Mouse (Mus musculus): ENCODE data around the gene Lingo3. TPM values are rescaled to one million over a fixed set of nuclear protein-coding genes. Genes with fewer than 3 reads are reported as not detected.

The Lingo3 gene
- polyA plus RNA-seq, 1 experiment from 2014 or later: 16.9 TPM

DNA sequence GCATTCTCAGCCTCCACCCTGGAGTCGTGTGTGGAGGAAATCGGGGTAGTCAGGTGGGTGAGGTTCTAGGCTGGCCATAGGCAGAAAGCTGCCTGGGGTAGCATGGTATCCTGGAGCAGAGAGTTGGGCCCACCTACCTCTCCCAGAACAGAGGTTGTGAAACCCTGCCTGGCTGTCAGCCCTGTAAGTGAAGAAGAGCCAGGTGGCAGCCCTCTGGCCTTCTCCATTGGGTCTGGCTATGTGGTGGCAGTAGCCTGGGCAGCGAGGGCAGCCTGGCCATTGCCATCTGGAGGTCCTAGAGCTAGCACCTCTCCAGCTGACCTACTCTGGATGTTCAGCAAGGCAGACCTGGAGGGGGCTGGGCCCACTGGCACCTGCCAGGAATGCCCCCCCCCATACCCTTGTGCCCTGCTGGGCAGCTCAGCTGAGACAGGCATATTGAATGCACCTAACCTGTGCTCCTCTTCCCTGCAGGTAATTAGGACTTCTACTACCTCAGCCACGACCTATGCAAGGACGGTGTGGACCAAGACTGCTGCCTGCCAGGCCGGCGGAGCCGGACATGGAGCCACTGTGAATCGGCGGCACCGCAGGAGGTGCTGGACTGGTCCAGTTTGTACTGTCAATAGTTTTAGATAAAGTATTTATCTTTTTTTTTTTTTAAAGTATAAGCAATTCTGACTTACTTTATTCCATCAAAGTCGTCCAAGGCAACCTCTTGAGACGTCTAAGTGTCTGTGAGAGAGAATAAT is 50.6 kb downstream of the Lingo3 start:
- H3K36me3 ChIP-seq (ENCODE audit: control insufficient read depth, insufficient read depth, low read length): peaks cover 41% of the 10 kb centered on the region
- no peaks in the 10 kb centered on the region for H3K9me3 ChIP-seq (replicated peaks; ENCODE audit: control insufficient read depth, low read length, poor library complexity, severe bottlenecking)
- H3K4me2 ChIP-seq (ENCODE audit: low read length): no peak overlapping the region
- H3K4me1 ChIP-seq (ENCODE audit: control insufficient read depth, insufficient read depth, low read length): peaks cover 11% of the 10 kb centered on the region
- H3K9ac ChIP-seq (ENCODE audit: low read depth, low read length): no peak overlapping the region
- H3K27ac ChIP-seq (ENCODE audit: low read length): no peak overlapping the region
- ATAC-seq: no peak
- WGBS: 89% methylated on average over 13 of the region's 13 CpGs
- no peak overlapping the region for H3K4me3 ChIP-seq (ENCODE audit: low read depth, low read length)
- no peaks in the 10 kb centered on the region for H3K27me3 ChIP-seq (ENCODE audit: control insufficient read depth, insufficient read depth, low read depth, low read length)

DNA sequence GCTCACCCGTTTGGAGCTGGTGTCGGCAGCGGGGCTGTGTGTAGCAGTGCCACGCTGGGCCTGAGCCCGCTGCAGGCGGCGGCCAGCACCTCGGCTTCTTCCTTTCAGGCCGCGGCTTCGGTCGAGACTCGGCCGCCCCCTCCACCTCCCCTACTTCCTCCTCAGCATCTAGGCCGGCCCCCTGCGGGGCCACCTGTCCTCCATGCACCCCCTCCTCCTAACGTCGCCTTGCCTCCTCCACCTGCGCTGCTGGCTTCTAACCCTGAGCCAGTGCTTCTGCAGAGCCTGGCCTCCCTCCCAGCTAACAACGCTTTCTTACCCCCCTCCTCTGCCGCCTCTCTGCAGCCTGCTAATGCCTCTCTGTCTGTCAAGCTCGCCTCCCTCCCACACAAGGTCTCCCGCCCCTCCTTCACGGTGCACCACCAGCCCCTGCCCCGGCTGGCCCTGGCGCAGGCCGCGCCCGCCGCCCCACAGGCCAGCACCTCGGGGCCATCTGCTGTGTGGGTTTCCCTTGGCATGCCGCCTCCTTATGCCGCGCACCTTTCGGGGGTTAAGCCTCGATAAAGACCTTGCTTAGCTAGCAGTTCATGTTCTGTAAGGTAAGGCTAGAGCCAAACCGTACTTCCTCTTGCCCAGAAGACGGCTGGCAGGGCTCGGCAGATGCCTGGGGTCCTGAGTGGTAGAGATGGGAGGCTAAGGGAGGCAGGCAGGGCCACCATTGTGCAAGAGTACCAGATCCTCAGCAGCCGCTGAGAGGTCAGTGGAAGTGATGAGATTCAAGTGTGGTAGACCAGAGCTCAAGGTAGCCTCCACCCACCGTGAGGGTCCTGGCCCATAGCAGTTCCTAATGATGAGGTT is 51.4 kb downstream of the Lingo3 start:
- Histone ChIP-seq H3K27ac (ENCODE audit: low read length) (no peak overlapping the region), H3K9ac (ENCODE audit: low read depth, low read length) (no peak overlapping the region), H3K36me3 (ENCODE audit: control insufficient read depth, insufficient read depth, low read length) (peaks cover 48% of the 10 kb centered on the region), H3K9me3 (replicated peaks; ENCODE audit: control insufficient read depth, low read length, poor library complexity, severe bottlenecking) (no peaks in the 10 kb centered on the region), H3K4me2 (ENCODE audit: low read length) (no peak overlapping the region), H3K4me3 (ENCODE audit: low read depth, low read length) (no peak overlapping the region), H3K4me1 (ENCODE audit: control insufficient read depth, insufficient read depth, low read length) (peaks cover 11% of the 10 kb centered on the region), H3K27me3 (ENCODE audit: control insufficient read depth, insufficient read depth, low read depth, low read length) (no peaks in the 10 kb centered on the region)
- no peak for ATAC-seq
- WGBS: 73% methylated on average over 41 of the region's 41 CpGs

GRCm38 (mm10) chr10:80791476-80792174 is 52.2 kb downstream of the Lingo3 start:
- Histone ChIP-seq H3K36me3 (ENCODE audit: control insufficient read depth, insufficient read depth, low read length) (peaks cover 55% of the 10 kb centered on the region), H3K9ac (ENCODE audit: low read depth, low read length) (no peak overlapping the region), H3K27me3 (ENCODE audit: control insufficient read depth, insufficient read depth, low read depth, low read length) (no peaks in the 10 kb centered on the region), H3K4me2 (ENCODE audit: low read length) (no peak overlapping the region), H3K4me1 (ENCODE audit: control insufficient read depth, insufficient read depth, low read length) (peaks cover 4% of the 10 kb centered on the region; the same call in 1 of the 2 replicates), H3K4me3 (ENCODE audit: low read depth, low read length) (no peak overlapping the region), H3K9me3 (replicated peaks; ENCODE audit: control insufficient read depth, low read length, poor library complexity, severe bottlenecking) (no peaks in the 10 kb centered on the region), H3K27ac (ENCODE audit: low read length) (no peak overlapping the region)
- ATAC-seq: no peak
- 85% methylated on average over 32 of the region's 33 CpGs for WGBS

- no peaks in the 10 kb centered on the region for H3K9me3 ChIP-seq (replicated peaks; ENCODE audit: control insufficient read depth, low read length, poor library complexity, severe bottlenecking)
- no peak overlapping the region for H3K4me3 ChIP-seq (ENCODE audit: low read depth, low read length)
- WGBS: 87% methylated on average over 19 of the region's 19 CpGs
- no peak overlapping the region for H3K27ac ChIP-seq (ENCODE audit: low read length)
- H3K9ac ChIP-seq (ENCODE audit: low read depth, low read length): no peak overlapping the region
- peaks cover 59% of the 10 kb centered on the region for H3K36me3 ChIP-seq (ENCODE audit: control insufficient read depth, insufficient read depth, low read length)
- H3K4me2 ChIP-seq (ENCODE audit: low read length): no peak overlapping the region
- no peaks in the 10 kb centered on the region for H3K4me1 ChIP-seq (ENCODE audit: control insufficient read depth, insufficient read depth, low read length)
- no peaks in the 10 kb centered on the region for H3K27me3 ChIP-seq (ENCODE audit: control insufficient read depth, insufficient read depth, low read depth, low read length)
- no peak for ATAC-seq
Observed at GRCm38 (mm10) chr10:80790761-80791404, 53.0 kb downstream of the Lingo3 start.

- no peak overlapping the region for H3K4me3 ChIP-seq (ENCODE audit: low read depth, low read length)
- no peaks in the 10 kb centered on the region for H3K4me1 ChIP-seq (ENCODE audit: control insufficient read depth, insufficient read depth, low read length)
- H3K9ac ChIP-seq (ENCODE audit: low read depth, low read length): no peak overlapping the region
- ATAC-seq: no peak
- no peaks in the 10 kb centered on the region for H3K27me3 ChIP-seq (ENCODE audit: control insufficient read depth, insufficient read depth, low read depth, low read length)
- WGBS: 81% methylated on average over 2 of the region's 2 CpGs
- H3K27ac ChIP-seq (ENCODE audit: low read length): no peak overlapping the region
- H3K36me3 ChIP-seq (ENCODE audit: control insufficient read depth, insufficient read depth, low read length): peaks cover 80% of the 10 kb centered on the region
- no peaks in the 10 kb centered on the region for H3K9me3 ChIP-seq (replicated peaks; ENCODE audit: control insufficient read depth, low read length, poor library complexity, severe bottlenecking)
- H3K4me2 ChIP-seq (ENCODE audit: low read length): no peak overlapping the region
Observed at GRCm38 (mm10) chr10:80787517-80787916, 56.3 kb downstream of the Lingo3 start.

- H3K9ac ChIP-seq (ENCODE audit: low read depth, low read length): no peak overlapping the region
- WGBS: 94% methylated on average over 11 of the region's 11 CpGs
- no peak for ATAC-seq
Observed at GRCm38 (mm10) chr10:80785963-80786362, 57.9 kb downstream of the Lingo3 start.

GRCm38 (mm10) chr10:80784871-80785270 is 59.0 kb downstream of the Lingo3 start:
- Histone ChIP-seq H3K36me3 (ENCODE audit: control insufficient read depth, insufficient read depth, low read length) (peaks cover 84% of the 10 kb centered on the region), H3K27ac (ENCODE audit: low read length) (no peak overlapping the region), H3K9me3 (replicated peaks; ENCODE audit: control insufficient read depth, low read length, poor library complexity, severe bottlenecking) (no peaks in the 10 kb centered on the region), H3K9ac (ENCODE audit: low read depth, low read length) (no peak overlapping the region), H3K27me3 (ENCODE audit: control insufficient read depth, insufficient read depth, low read depth, low read length) (no peaks in the 10 kb centered on the region), H3K4me3 (ENCODE audit: low read depth, low read length) (no peak overlapping the region), H3K4me1 (ENCODE audit: control insufficient read depth, insufficient read depth, low read length) (no peaks in the 10 kb centered on the region), H3K4me2 (ENCODE audit: low read length) (no peak overlapping the region)
- ATAC-seq: no peak
- 74% methylated on average over 12 of the region's 12 CpGs for WGBS

More at GRCm38 (mm10) chr10:80785963-80786362, 57.9 kb downstream of the Lingo3 start:
- no peak overlapping the region for H3K4me3 ChIP-seq (ENCODE audit: low read depth, low read length)
- no peak overlapping the region for H3K27ac ChIP-seq (ENCODE audit: low read length)
- no peak overlapping the region for H3K4me2 ChIP-seq (ENCODE audit: low read length)
- H3K4me1 ChIP-seq (ENCODE audit: control insufficient read depth, insufficient read depth, low read length): no peaks in the 10 kb centered on the region
- no peaks in the 10 kb centered on the region for H3K9me3 ChIP-seq (replicated peaks; ENCODE audit: control insufficient read depth, low read length, poor library complexity, severe bottlenecking)
- peaks cover 83% of the 10 kb centered on the region for H3K36me3 ChIP-seq (ENCODE audit: control insufficient read depth, insufficient read depth, low read length)
- no peaks in the 10 kb centered on the region for H3K27me3 ChIP-seq (ENCODE audit: control insufficient read depth, insufficient read depth, low read depth, low read length)

DNA sequence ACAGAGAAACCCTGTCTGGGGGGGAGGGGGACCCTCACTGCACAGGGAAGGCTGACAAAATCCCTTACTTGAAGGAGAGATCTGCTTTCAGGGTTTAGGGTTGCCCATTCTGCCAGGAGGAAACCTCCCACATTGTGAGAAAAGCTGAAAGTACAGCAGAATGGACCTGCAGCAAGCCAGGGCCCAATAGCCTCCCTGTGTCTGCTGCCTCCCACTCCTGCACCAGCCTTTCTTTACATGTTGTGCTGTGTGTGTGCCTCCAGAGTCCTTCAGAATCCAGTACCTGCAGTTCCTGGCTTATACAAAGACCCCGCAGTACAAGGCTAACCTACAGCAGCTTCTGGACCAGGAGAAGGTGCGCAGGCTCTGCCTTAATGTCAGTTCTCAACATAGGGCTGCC is 59.5 kb downstream of the Lingo3 start:
- Histone ChIP-seq H3K27me3 (ENCODE audit: control insufficient read depth, insufficient read depth, low read depth, low read length) (no peaks in the 10 kb centered on the region), H3K27ac (ENCODE audit: low read length) (no peak overlapping the region), H3K9ac (ENCODE audit: low read depth, low read length) (no peak overlapping the region), H3K4me3 (ENCODE audit: low read depth, low read length) (no peak overlapping the region), H3K4me1 (ENCODE audit: control insufficient read depth, insufficient read depth, low read length) (no peaks in the 10 kb centered on the region), H3K36me3 (ENCODE audit: control insufficient read depth, insufficient read depth, low read length) (peaks cover 84% of the 10 kb centered on the region), H3K9me3 (replicated peaks; ENCODE audit: control insufficient read depth, low read length, poor library complexity, severe bottlenecking) (no peaks in the 10 kb centered on the region), H3K4me2 (ENCODE audit: low read length) (no peak overlapping the region)
- 98% methylated on average over 2 of the region's 2 CpGs for WGBS
- ATAC-seq: no peak

All from midbrain, embryonic 16.5 days (tissue).